Mouse (Mus musculus) embryo, embryonic 11.5 days (tissue): ENCODE measurements around the gene Gm17521.
"Not testable (repeated sequence)": the region's sequence is repeated elsewhere in the genome, so short reads cannot be mapped to it uniquely, and the experiment has no call there.

Experiments
- DNase-seq: peaks from one replicate; pipeline ENCODE4 v3.0.0-alpha.2; 2012; ENCODE audit warnings: low read depth, low spot score

The Gm17521 gene

GRCm38 (mm10) chrX:123029569-123029968 is at the start of gene Gm17521:
TSS of gene Gm17521 (minus strand) at chrX:123029669.
- not testable (repeated sequence) for DNase-seq

- DNase-seq = no peak
These were observed 14.5 kb upstream of the Gm17521 start for GRCm38 (mm10) chrX:123043956-123044355.

GRCm38 (mm10) chrX:123043516-123043915 is 14.0 kb upstream of the Gm17521 start:
- no peak for DNase-seq
